13 mouse cellular contexts compared by ENCODE assay signal in genomic region chr16:43080923-43081702, GRCm38 (mm10).
DNase-seq lines count a peak whose midpoint lies in the region; ATAC-seq and TF ChIP-seq lines count a peak whose summit lies in the region.
"Had no signal": no experiment of that assay in that cellular context is flagged by ENCODE, and none has a peak within 500 bp of the region (broad histone marks: within the 10 kb centered on the region; RNA-seq: fewer than 3 reads in every experiment).

No protein-coding gene starts in this region.

- TF ChIP-seq CTCF in kidney, adult 2 months (conservative IDR thresholded peaks at IDR 0.05; ENCODE audit: insufficient read depth, insufficient read length, low read depth, low read length) = no peak
- TF ChIP-seq CTCF in cerebellum, adult 2 months (IDR thresholded peaks at IDR 0.05; ENCODE audit: borderline replicate concordance, insufficient read depth, low read depth, low read length) = no peak

- 72% methylated on average over 5 of the region's 5 CpGs for WGBS in kidney, embryonic 15.5 days
- 62% methylated on average over 5 of the region's 5 CpGs for WGBS in kidney, adult 2 months
- WGBS in cerebellum, adult 2 months = 55% methylated on average over 5 of the region's 5 CpGs
- 65% methylated on average over 5 of the region's 5 CpGs for WGBS in intestine, embryonic 15.5 days
- WGBS in heart, embryonic 11.5 days (ENCODE audit: insufficient replicate concordance) = 80% methylated on average over 5 of the region's 5 CpGs

- no peak overlapping the region for H3K9ac ChIP-seq in kidney, embryonic 15.5 days
- H3K9ac ChIP-seq in intestine, embryonic 15.5 days = no peak overlapping the region
- H3K9ac ChIP-seq in heart, embryonic 11.5 days (ENCODE audit: low read depth, low read length) = no peak overlapping the region
- H3K9ac ChIP-seq: embryonic facial prominence, embryonic 12.5 days had no signal

- H3K9me3 ChIP-seq in kidney, embryonic 15.5 days (replicated peaks) = no peaks in the 10 kb centered on the region
- no peaks in the 10 kb centered on the region for H3K9me3 ChIP-seq in intestine, embryonic 15.5 days
- no peaks in the 10 kb centered on the region for H3K9me3 ChIP-seq in heart, embryonic 11.5 days (replicated peaks; ENCODE audit: control insufficient read depth, low read length)
- H3K9me3 ChIP-seq: embryonic facial prominence, embryonic 12.5 days had no signal

- peaks cover 11% of the 10 kb centered on the region; the same call in 1 of the 2 replicates for H3K4me1 ChIP-seq in kidney, embryonic 15.5 days
- peaks cover 9% of the 10 kb centered on the region for H3K4me1 ChIP-seq in kidney, adult 2 months (ENCODE audit: control insufficient read depth, insufficient read depth, low read length)
- peaks cover 22% of the 10 kb centered on the region for H3K4me1 ChIP-seq in cerebellum, adult 2 months (ENCODE audit: control insufficient read depth, insufficient read depth, low read length)
- no peaks in the 10 kb centered on the region for H3K4me1 ChIP-seq in intestine, embryonic 15.5 days (replicated peaks)
- no peaks in the 10 kb centered on the region for H3K4me1 ChIP-seq in heart, embryonic 11.5 days (ENCODE audit: control insufficient read depth, insufficient read depth, low read length)
- H3K4me1 ChIP-seq: embryonic facial prominence, embryonic 12.5 days had no signal

- DNase-seq in kidney, adult 2 months = no peak
- DNase-seq in Muller cell, postnatal 12 days (ENCODE audit: inconsistent ontology term) = peak; percentile 62
- DNase-seq in cerebellum, adult 2 months = peak; percentile 46 to 55
- no peak for DNase-seq in embryo, embryonic 10.5 days (ENCODE audit: low spot score)
- no peak for DNase-seq in adrenal gland, postnatal 10 days
- DNase-seq: adrenal gland, postnatal 14 days; kidney, postnatal 10 days; lung, adult 2 months; thymus, postnatal 4 days had no signal

- no peak overlapping the region for H3K4me2 ChIP-seq in kidney, embryonic 15.5 days
- H3K4me2 ChIP-seq in intestine, embryonic 15.5 days (replicated peaks) = no peak overlapping the region
- H3K4me2 ChIP-seq in heart, embryonic 11.5 days = no peak overlapping the region
- H3K4me2 ChIP-seq: embryonic facial prominence, embryonic 12.5 days had no signal

- H3K36me3 ChIP-seq in kidney, embryonic 15.5 days = no peaks in the 10 kb centered on the region
- H3K36me3 ChIP-seq in kidney, adult 2 months (ENCODE audit: control insufficient read depth, insufficient read depth, low read length) = no peaks in the 10 kb centered on the region
- H3K36me3 ChIP-seq in intestine, embryonic 15.5 days = no peaks in the 10 kb centered on the region
- no peaks in the 10 kb centered on the region for H3K36me3 ChIP-seq in heart, embryonic 11.5 days (ENCODE audit: control insufficient read depth, insufficient read depth, low read length)
- H3K36me3 ChIP-seq: embryonic facial prominence, embryonic 12.5 days had no signal

- TF ChIP-seq POLR2A in kidney, adult 2 months (IDR thresholded peaks at IDR 0.05; ENCODE audit: low read depth, low read length) = no peak
- TF ChIP-seq POLR2A in cerebellum, adult 2 months (IDR thresholded peaks at IDR 0.05; ENCODE audit: borderline replicate concordance, insufficient read depth, low read length) = no peak

- no peak overlapping the region for H3K4me3 ChIP-seq in kidney, embryonic 15.5 days (replicated peaks)
- no peak overlapping the region for H3K4me3 ChIP-seq in kidney, adult 2 months (ENCODE audit: insufficient read depth, low read depth, low read length)
- no peak overlapping the region for H3K4me3 ChIP-seq in cerebellum, adult 2 months (replicated peaks; ENCODE audit: insufficient read depth, low read depth, low read length)
- H3K4me3 ChIP-seq in intestine, embryonic 15.5 days (replicated peaks) = no peak overlapping the region
- no peak overlapping the region for H3K4me3 ChIP-seq in heart, embryonic 11.5 days (ENCODE audit: low read depth, low read length)
- H3K4me3 ChIP-seq: embryonic facial prominence, embryonic 12.5 days had no signal

- peak; percentile 18; the same call in 1 of the 2 replicates for ATAC-seq in kidney, embryonic 15.5 days (replicated peaks; ENCODE audit: low FRiP score)
- ATAC-seq in intestine, embryonic 15.5 days = peak; percentile 81
- ATAC-seq in heart, embryonic 11.5 days (replicated peaks; ENCODE audit: insufficient number of reproducible peaks, low FRiP score, low TSS enrichment) = no peak

- peak overlapping the region; percentile 51 for H3K27ac ChIP-seq in kidney, embryonic 15.5 days
- no peak overlapping the region for H3K27ac ChIP-seq in kidney, adult 2 months (ENCODE audit: insufficient read depth, low read depth, low read length)
- H3K27ac ChIP-seq in cerebellum, adult 2 months (ENCODE audit: insufficient read depth, low read length) = peak overlapping the region; percentile 71; the same call in 1 of the 2 replicates
- peak overlapping the region; percentile 48; the same call in 1 of the 2 replicates for H3K27ac ChIP-seq in intestine, embryonic 15.5 days
- H3K27ac ChIP-seq in heart, embryonic 11.5 days (ENCODE audit: low read depth, low read length) = no peak overlapping the region
- H3K27ac ChIP-seq: embryonic facial prominence, embryonic 12.5 days had no signal

- H3K27me3 ChIP-seq in kidney, embryonic 15.5 days = no peaks in the 10 kb centered on the region
- no peaks in the 10 kb centered on the region for H3K27me3 ChIP-seq in kidney, adult 2 months (replicated peaks; ENCODE audit: control insufficient read depth, insufficient read depth, low read length)
- H3K27me3 ChIP-seq in cerebellum, adult 2 months (ENCODE audit: control insufficient read depth, insufficient read depth, low read length) = no peaks in the 10 kb centered on the region
- H3K27me3 ChIP-seq in intestine, embryonic 15.5 days (replicated peaks) = no peaks in the 10 kb centered on the region
- H3K27me3 ChIP-seq in heart, embryonic 11.5 days (ENCODE audit: control insufficient read depth, insufficient read depth, low read length) = no peaks in the 10 kb centered on the region
- H3K27me3 ChIP-seq: embryonic facial prominence, embryonic 12.5 days had no signal

Comparison
In these comparisons a context has a peak if more than half of its experiments do, and no peak if none do; other contexts are left out.
1. H3K27ac ChIP-seq: peak in kidney, embryonic 15.5 days (single experiment), cerebellum, adult 2 months (single experiment) and intestine, embryonic 15.5 days (single experiment); none in kidney, adult 2 months (single experiment) and heart, embryonic 11.5 days (single experiment).
2. DNase-seq: peak in Muller cell, postnatal 12 days (single experiment) and cerebellum, adult 2 months (2 of 2); none in kidney, adult 2 months (single experiment), embryo, embryonic 10.5 days (single experiment) and adrenal gland, postnatal 10 days (single experiment).